Mouse (Mus musculus) midbrain, embryonic 16.5 days (tissue): Measurements from ENCODE around the gene 3110040N11Rik. TPM values are rescaled to one million over a fixed set of nuclear protein-coding genes. Genes with fewer than 3 reads are reported as not detected.
A peak's percentile ranks its signal among the peaks of the same experiment; 100 is the strongest.
"Not testable (repeated sequence)": the region's sequence is repeated elsewhere in the genome, so short reads cannot be mapped to it uniquely, and the experiment has no call there.

Experiments
- ATAC-seq: fragments of 200-750 bp; cut with Nextera tagmentation; 2 replicates; pipeline ENCODE4 v1.8.0; 2017; ENCODE audit warnings: moderate TSS enrichment
- H3K27ac ChIP-seq: fragments of 300-500 bp; sonication (generic); 2 replicates; pipeline ENCODE4 v1.5.1; 2014; ENCODE audit warnings: mild to moderate bottlenecking, low read length, mixed read lengths
- H3K27me3 ChIP-seq: fragments of 300-500 bp; sonication (generic); 2 replicates; pipeline ENCODE4 v1.6.1; 2014; ENCODE audit warnings: low read depth, low read length, mixed read lengths; ENCODE audit not compliant: control insufficient read depth, insufficient read depth
- H3K36me3 ChIP-seq: fragments of 300-500 bp; sonication (generic); 2 replicates; pipeline ENCODE4 v1.6.1; 2014; ENCODE audit warnings: mild to moderate bottlenecking, low read length, moderate library complexity, mixed read lengths; ENCODE audit not compliant: control insufficient read depth, insufficient read depth
- H3K4me1 ChIP-seq: fragments of 300-500 bp; sonication (generic); 2 replicates; pipeline ENCODE4 v1.6.1; 2014; ENCODE audit warnings: mild to moderate bottlenecking, low read length, mixed read lengths; ENCODE audit not compliant: control insufficient read depth, insufficient read depth
- H3K4me2 ChIP-seq: fragments of 300-500 bp; sonication (generic); 2 replicates; pipeline ENCODE4 v1.6.1; 2014; ENCODE audit warnings: mild to moderate bottlenecking, low read length, mixed read lengths
- H3K4me3 ChIP-seq: fragments of 300-500 bp; sonication (generic); 2 replicates; pipeline ENCODE4 v1.5.1; 2014; ENCODE audit warnings: low read depth, mild to moderate bottlenecking, low read length, moderate library complexity, mixed read lengths
- H3K9ac ChIP-seq: fragments of 300-500 bp; sonication (generic); 2 replicates; pipeline ENCODE4 v1.6.1; 2014; ENCODE audit warnings: low read depth, low read length, mixed read lengths
- H3K9me3 ChIP-seq: fragments of 300-500 bp; sonication (generic); replicated peaks from 2 replicates; pipeline ENCODE4 v1.6.1; 2014; ENCODE audit warnings: mild to moderate bottlenecking, low read length, mixed read lengths; ENCODE audit not compliant: control insufficient read depth, poor library complexity, severe bottlenecking
- WGBS: fragments of 180-500 bp; shearing (Covaris S2); extraction: QIAGEN DNeasy Blood & Tissue Kit; methylation state at CpG from one replicate; pipeline ENCODE4 v1.1.7; 2014; 5-methylcytosine and 5-hydroxymethylcytosine counted together
- polyA plus RNA-seq: library from polyadenylated mRNA; unstranded; fragments of >200 nt; fragmentation: Nextera tagmentation; extraction: Ambion mirVana; gene quantifications from 2 replicates; pipeline ENCODE4 v1.2.1, GENCODE M21; 2015

Gene 3110040N11Rik
- 53.2 and 58.7 TPM in 2 replicates for polyA plus RNA-seq

DNA sequence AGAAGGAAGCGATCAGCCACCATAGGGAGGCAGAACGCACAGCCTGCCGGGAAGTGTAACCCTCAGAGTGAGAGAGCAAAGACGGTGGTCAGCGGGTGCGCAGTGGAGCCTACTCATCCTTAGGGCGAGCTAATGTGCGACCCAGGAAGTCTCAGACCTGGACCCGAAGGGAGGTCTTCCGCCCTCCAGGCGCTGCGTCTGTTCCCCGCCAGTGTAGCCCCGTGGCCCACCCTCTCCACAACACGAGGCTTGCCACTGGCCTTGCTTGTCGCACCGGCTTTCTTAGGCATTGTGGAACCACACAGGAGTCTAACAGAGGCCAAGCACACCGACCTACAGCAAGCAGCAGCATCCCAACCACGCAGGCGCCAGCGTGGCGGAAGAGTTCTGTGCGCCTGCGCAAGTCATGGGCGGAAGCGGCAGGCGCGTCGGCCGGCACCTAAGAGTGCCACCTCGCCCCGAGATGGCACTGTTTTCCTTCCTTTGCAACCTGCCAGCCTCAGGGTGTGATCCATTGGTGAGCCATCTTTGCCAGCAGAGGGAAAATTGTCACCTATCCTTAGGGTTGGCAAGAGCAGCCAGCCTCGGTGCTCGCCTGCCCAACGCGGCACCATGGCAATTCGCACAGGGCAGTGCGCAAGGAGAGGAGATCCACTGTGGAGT lies at the start of gene 3110040N11Rik:
Gene 3110040N11Rik (minus strand): TSS at position 384 of the 663 bp plus-strand sequence.
- Histone ChIP-seq H3K4me2 (peak within 1 kb of the TSS; percentile 83), H3K27me3 (no peaks in the 10 kb centered on the region), H3K27ac (peak within 1 kb of the TSS; percentile 99), H3K36me3 (peaks cover 10% of the 10 kb centered on the region; the same call in 1 of the 2 replicates), H3K4me3 (peak within 1 kb of the TSS; percentile 66), H3K4me1 (peaks cover 9% of the 10 kb centered on the region), H3K9me3 (no peaks in the 10 kb centered on the region), H3K9ac (peak within 1 kb of the TSS; percentile 87)
- peak; percentile 96 for ATAC-seq
- WGBS: 1% methylated on average over 38 of the region's 38 CpGs

DNA sequence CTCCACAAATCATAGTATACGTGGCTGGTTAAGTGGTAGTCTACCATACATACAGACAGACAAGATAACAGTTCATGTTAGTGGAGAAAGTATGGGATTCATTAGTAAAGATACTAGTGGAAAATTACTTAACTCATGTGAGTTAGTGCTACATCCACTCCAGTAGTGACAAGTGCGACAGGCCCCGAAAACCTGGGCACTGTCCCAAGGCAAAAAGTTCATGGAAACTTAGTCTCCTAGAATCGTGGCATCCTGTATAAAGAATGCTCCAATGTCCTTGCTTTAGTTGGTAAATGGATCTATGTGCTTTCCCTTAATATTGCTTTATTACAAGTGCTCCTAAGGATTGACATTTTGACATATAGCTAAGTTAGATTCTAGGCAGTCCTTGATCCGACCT lies 48.5 kb upstream of the 3110040N11Rik start:
- not testable (repeated sequence) for H3K9me3 ChIP-seq, H3K9ac ChIP-seq, H3K4me1 ChIP-seq, H3K27me3 ChIP-seq, H3K4me3 ChIP-seq, H3K36me3 ChIP-seq, ATAC-seq, H3K27ac ChIP-seq, H3K4me2 ChIP-seq
- 94% methylated on average over 5 of the region's 5 CpGs for WGBS

DNA sequence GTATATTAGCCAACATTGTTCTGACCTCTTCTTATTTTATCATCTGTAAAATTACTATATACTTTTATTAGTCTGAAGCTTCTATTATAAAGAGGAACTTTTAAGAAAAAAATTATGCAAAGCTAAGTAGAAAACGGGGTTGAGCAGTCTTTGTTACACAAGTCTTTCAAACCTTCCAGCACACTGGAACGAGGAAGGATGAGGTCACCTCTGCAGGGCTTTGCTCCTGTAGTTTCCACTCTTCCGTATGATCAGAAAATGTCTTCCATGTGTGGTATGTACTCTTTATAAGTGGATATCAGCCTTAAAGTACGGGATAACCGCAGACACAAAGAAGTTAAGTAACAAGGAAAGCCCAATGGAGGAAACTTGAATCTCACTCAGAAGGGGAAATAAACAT lies 46.2 kb upstream of the 3110040N11Rik start:
- H3K4me3 ChIP-seq: no peak overlapping the region
- H3K36me3 ChIP-seq: no peaks in the 10 kb centered on the region
- no peak overlapping the region for H3K27ac ChIP-seq
- WGBS: 90% methylated on average over 5 of the region's 5 CpGs
- no peaks in the 10 kb centered on the region for H3K27me3 ChIP-seq
- ATAC-seq: no peak
- no peaks in the 10 kb centered on the region for H3K9me3 ChIP-seq
- no peaks in the 10 kb centered on the region for H3K4me1 ChIP-seq
- no peak overlapping the region for H3K4me2 ChIP-seq
- H3K9ac ChIP-seq: no peak overlapping the region

- no peak overlapping the region for H3K4me2 ChIP-seq
- H3K9ac ChIP-seq: no peak overlapping the region
- no peak overlapping the region for H3K4me3 ChIP-seq
- H3K9me3 ChIP-seq: no peaks in the 10 kb centered on the region
- H3K36me3 ChIP-seq: no peaks in the 10 kb centered on the region
- no peak for ATAC-seq
- no peaks in the 10 kb centered on the region for H3K27me3 ChIP-seq
- H3K4me1 ChIP-seq: peaks cover 3% of the 10 kb centered on the region; the same call in 1 of the 2 replicates
- H3K27ac ChIP-seq: no peak overlapping the region
These were observed 45.6 kb upstream of the 3110040N11Rik start for GRCm38 (mm10) chr7:81834847-81835246.

- peaks cover 34% of the 10 kb centered on the region for H3K4me1 ChIP-seq
- WGBS: 1% methylated on average over 42 of the region's 58 CpGs
- peak within 1 kb of the TSS; percentile 91 for H3K4me3 ChIP-seq
- ATAC-seq: peak; percentile 88
- peak within 1 kb of the TSS; percentile 98 for H3K27ac ChIP-seq
- no peaks in the 10 kb centered on the region for H3K36me3 ChIP-seq
- peak within 1 kb of the TSS; percentile 96 for H3K9ac ChIP-seq
- H3K4me2 ChIP-seq: peak within 1 kb of the TSS; percentile 61
- H3K9me3 ChIP-seq: no peaks in the 10 kb centered on the region
- no peaks in the 10 kb centered on the region for H3K27me3 ChIP-seq
These were observed 40.2 kb upstream of the 3110040N11Rik start, which contains the start of gene Btbd1 for GRCm38 (mm10) chr7:81829379-81829894. TSS of gene Btbd1 (minus strand) at chr7:81829431.

DNA sequence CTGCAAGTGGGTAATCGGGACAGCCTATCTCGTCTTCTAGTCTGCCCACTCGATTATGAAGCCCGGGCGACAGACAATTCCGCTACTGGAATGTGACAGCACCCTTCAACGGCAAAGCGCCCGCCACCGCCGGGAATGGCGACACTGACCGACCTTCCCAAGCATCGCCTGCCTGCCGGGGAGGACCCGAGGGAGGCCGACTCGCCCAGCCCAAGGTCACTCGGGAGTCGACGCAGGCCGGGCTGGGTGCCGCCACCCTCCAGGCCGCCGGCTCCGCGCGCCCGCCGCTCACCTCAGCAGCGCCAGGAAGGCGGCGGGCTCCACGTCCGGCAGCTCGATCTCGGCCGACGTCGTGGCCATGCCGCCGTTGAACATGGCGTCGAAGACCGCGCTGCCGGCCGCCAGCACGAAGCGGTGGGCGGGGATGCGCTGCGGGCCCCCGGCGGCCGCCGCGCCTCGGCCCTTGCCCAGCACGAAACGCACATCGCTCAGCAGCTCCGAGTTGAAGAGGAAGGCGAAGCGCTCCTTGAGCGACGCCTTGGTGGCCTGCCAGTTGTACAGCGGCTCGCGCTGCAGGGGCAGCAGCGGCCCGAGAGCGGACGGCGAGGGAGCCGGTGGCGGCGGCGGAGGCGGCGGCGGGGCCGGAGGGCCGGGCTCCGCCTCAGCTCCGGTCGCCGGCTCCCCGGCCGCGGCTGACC lies 39.6 kb upstream of the 3110040N11Rik start:
- under 1% methylated on average over 53 of the region's 91 CpGs for WGBS
- Histone ChIP-seq H3K27ac (peak overlapping the region; percentile 98), H3K27me3 (no peaks in the 10 kb centered on the region), H3K36me3 (no peaks in the 10 kb centered on the region), H3K4me1 (peaks cover 34% of the 10 kb centered on the region), H3K4me3 (peak overlapping the region; percentile 91), H3K4me2 (peak overlapping the region; percentile 61), H3K9me3 (no peaks in the 10 kb centered on the region), H3K9ac (peak overlapping the region; percentile 96)
- peak; percentile 83 for ATAC-seq

DNA sequence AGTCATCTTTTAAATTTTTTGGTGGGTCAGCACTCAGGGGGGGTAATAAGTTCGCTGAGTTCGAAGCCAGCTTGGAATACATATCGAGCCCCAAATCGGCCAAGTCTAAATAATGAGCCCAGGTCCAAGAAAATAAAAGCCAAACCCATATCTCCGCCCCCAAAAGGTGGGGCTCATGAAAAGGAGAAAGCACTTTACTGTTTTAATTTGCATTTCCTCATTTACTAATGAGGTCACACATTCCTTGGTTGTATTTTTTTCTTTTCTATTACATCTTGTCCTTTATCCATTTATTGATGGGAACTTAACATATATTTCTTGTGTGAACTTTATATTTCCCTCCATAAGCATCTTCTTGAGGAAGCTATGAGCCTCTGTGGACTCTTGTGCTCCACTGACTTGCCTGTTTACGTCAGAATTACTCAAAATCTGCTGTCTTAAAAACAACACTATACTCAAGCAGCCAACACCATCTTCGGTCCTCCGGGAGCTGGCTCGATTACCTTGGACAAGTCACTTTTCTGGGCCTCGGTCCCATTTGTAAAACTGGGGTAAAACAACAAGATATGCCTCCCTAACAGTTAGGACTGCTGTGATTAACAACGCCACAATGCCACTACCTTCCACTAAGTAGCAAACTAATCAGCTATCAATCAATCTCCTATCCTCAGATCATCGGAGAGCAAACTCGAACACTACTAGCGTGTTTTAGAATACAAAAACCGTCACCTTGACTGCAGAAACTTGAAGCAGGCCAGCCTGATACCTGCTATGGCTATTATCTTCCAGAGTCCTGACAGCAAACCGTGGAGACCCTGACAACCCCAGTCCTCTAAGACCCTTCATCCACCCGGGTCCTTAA lies 38.8 kb upstream of the 3110040N11Rik start:
- peak overlapping the region; percentile 98 for H3K27ac ChIP-seq
- no peaks in the 10 kb centered on the region for H3K27me3 ChIP-seq
- H3K36me3 ChIP-seq: no peaks in the 10 kb centered on the region
- WGBS: 23% methylated on average over 17 of the region's 17 CpGs
- H3K9me3 ChIP-seq: no peaks in the 10 kb centered on the region
- H3K9ac ChIP-seq: peak overlapping the region; percentile 96
- H3K4me1 ChIP-seq: peaks cover 34% of the 10 kb centered on the region
- ATAC-seq: peak; percentile 0
- peak overlapping the region; percentile 91 for H3K4me3 ChIP-seq
- peak overlapping the region; percentile 61 for H3K4me2 ChIP-seq

- no peaks in the 10 kb centered on the region for H3K36me3 ChIP-seq
- no peak overlapping the region for H3K4me3 ChIP-seq
- H3K4me2 ChIP-seq: peak overlapping the region; percentile 41
- peaks cover 34% of the 10 kb centered on the region for H3K4me1 ChIP-seq
- H3K9ac ChIP-seq: 0 out of 2 replicates have a peak overlapping the region, but pooled peaks have one; percentile 16
- H3K27ac ChIP-seq: no peak overlapping the region
- WGBS: 34% methylated on average over 3 of the region's 3 CpGs
- no peaks in the 10 kb centered on the region for H3K9me3 ChIP-seq
- H3K27me3 ChIP-seq: no peaks in the 10 kb centered on the region
- ATAC-seq: no peak
These were observed 36.1 kb upstream of the 3110040N11Rik start for GRCm38 (mm10) chr7:81825381-81825780.
